Mouse (Mus musculus): Measurements from ENCODE around the gene Rnf217. TPM values are rescaled to one million over a fixed set of nuclear protein-coding genes. Genes with fewer than 3 reads are reported as not detected.

Gene Rnf217
- polyA plus RNA-seq, 1 experiment, result 0.19 TPM

DNA sequence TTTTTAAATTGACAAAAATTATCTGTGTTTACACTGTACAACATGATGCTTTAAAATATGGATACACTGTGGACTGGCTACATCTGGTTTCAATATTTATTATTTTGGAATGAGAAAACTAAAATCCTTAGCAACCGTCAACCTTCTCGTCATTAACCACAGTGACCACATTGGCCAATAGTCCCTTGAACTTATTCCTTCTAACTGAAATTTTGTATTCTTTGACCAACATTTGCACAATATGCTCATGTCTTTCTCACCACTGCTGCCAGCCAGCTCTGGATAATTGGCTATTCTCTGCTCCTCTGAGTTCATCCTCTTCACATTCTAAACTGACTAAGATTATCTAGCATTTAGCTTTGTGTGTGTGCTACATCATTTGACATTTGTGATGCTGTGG is 69.6 kb downstream of the Rnf217 start:
- Histone ChIP-seq H3K4me1 (ENCODE audit: control insufficient read depth, insufficient read depth, insufficient read length) (no peaks in the 10 kb centered on the region), H3K27me3 (ENCODE audit: control insufficient read depth, insufficient read depth, low read length) (no peaks in the 10 kb centered on the region), H3K27ac (ENCODE audit: insufficient read depth, low read length) (no peak overlapping the region), H3K4me3 (ENCODE audit: extremely low read depth, insufficient read depth, insufficient read length) (no peak overlapping the region), H3K36me3 (ENCODE audit: control insufficient read depth, insufficient read depth, low read length) (no peaks in the 10 kb centered on the region)
- WGBS, result 68% methylated on average over 2 of the region's 2 CpGs
- TF ChIP-seq CTCF (IDR thresholded peaks at IDR 0.05; ENCODE audit: extremely low read depth, insufficient read depth, insufficient read length, insufficient replicate concordance), result no peak
- no peak for TF ChIP-seq POLR2A (IDR thresholded peaks at IDR 0.05; ENCODE audit: low read depth, low read length)
- no peak for DNase-seq (ENCODE audit: low read depth in 1 of 2, low spot score in 2 of 2)

DNA sequence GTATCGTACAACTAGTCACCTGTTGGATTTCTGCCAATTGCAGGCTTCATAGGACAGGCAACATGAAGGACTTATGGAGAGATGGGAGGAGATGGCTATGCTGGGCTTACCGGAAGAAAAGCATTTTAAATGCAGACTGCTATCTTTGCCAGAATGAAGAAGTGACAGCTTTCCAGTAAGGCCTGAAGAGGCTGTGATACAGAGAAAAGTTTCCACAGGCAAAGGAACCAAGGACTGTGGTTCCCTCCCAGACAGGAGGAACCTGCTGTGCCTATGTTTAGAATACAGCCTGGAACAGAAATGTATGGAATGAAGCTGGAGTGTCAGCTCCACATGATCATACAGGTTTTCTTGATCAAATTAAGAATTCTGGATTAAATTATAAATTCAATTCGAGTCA is 70.3 kb downstream of the Rnf217 start:
- H3K27me3 ChIP-seq (ENCODE audit: control insufficient read depth, insufficient read depth, low read length), result no peaks in the 10 kb centered on the region
- no peak overlapping the region for H3K4me3 ChIP-seq (ENCODE audit: extremely low read depth, insufficient read depth, insufficient read length)
- H3K27ac ChIP-seq (ENCODE audit: insufficient read depth, low read length), result no peak overlapping the region
- 79% methylated on average over 3 of the region's 3 CpGs for WGBS
- H3K36me3 ChIP-seq (ENCODE audit: control insufficient read depth, insufficient read depth, low read length), result no peaks in the 10 kb centered on the region
- no peaks in the 10 kb centered on the region for H3K4me1 ChIP-seq (ENCODE audit: control insufficient read depth, insufficient read depth, insufficient read length)
- TF ChIP-seq POLR2A (IDR thresholded peaks at IDR 0.05; ENCODE audit: low read depth, low read length) (no peak), CTCF (IDR thresholded peaks at IDR 0.05; ENCODE audit: extremely low read depth, insufficient read depth, insufficient read length, insufficient replicate concordance) (no peak)
- no peak for DNase-seq (ENCODE audit: low read depth in 1 of 2, low spot score in 2 of 2)

DNA sequence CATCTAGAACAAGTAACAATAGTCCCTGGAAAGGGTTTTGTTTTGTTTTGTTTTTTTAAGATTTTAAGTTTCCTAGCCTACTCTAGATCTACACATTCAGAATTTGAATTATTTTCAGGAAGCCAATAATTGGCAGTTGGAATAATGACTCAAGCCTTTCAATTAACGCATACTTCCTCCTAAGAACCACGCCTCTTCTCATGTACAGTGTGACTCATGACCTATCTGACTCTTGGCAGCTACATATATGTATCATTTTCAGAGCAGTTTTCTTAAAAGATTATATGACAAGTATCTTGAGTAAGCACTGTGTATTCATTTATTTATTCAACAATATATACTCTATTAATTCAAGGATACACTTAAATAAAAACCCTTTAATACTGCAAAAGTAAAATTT is 70.7 kb downstream of the Rnf217 start:
- H3K4me1 ChIP-seq (ENCODE audit: control insufficient read depth, insufficient read depth, insufficient read length), result no peaks in the 10 kb centered on the region
- no peak overlapping the region for H3K27ac ChIP-seq (ENCODE audit: insufficient read depth, low read length)
- WGBS, result 46% methylated on average over 2 of the region's 2 CpGs
- no peaks in the 10 kb centered on the region for H3K27me3 ChIP-seq (ENCODE audit: control insufficient read depth, insufficient read depth, low read length)
- no peak for DNase-seq (ENCODE audit: low read depth in 1 of 2, low spot score in 2 of 2)
- no peak for TF ChIP-seq CTCF (IDR thresholded peaks at IDR 0.05; ENCODE audit: extremely low read depth, insufficient read depth, insufficient read length, insufficient replicate concordance)
- no peak for TF ChIP-seq POLR2A (IDR thresholded peaks at IDR 0.05; ENCODE audit: low read depth, low read length)
- H3K36me3 ChIP-seq (ENCODE audit: control insufficient read depth, insufficient read depth, low read length), result no peaks in the 10 kb centered on the region
- no peak overlapping the region for H3K4me3 ChIP-seq (ENCODE audit: extremely low read depth, insufficient read depth, insufficient read length)

DNA sequence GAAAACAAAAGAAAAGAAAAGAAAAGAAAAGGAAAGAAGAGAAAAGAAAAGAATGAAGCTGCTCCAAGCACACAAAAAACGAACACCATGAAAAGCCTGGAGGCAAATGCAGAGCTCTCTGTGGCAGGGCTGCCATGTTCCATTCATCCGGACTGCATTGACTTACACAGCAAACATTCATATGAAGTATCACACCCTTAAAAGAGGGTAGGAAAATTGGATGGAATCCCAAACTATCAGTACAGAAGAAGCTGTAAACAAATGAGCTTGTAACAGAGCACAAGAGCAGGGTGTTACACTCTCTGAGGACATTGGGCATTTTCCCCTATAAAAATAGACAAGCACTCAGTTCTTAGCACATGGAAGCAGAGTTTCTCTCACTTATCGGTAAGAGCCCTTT is 71.8 kb downstream of the Rnf217 start:
- TF ChIP-seq CTCF (IDR thresholded peaks at IDR 0.05; ENCODE audit: extremely low read depth, insufficient read depth, insufficient read length, insufficient replicate concordance) (no peak), POLR2A (IDR thresholded peaks at IDR 0.05; ENCODE audit: low read depth, low read length) (no peak)
- no peak for DNase-seq (ENCODE audit: low read depth in 1 of 2, low spot score in 2 of 2)
- H3K4me1 ChIP-seq (ENCODE audit: control insufficient read depth, insufficient read depth, insufficient read length), result no peaks in the 10 kb centered on the region
- no peak overlapping the region for H3K4me3 ChIP-seq (ENCODE audit: extremely low read depth, insufficient read depth, insufficient read length)
- 85% methylated on average over 3 of the region's 3 CpGs for WGBS
- H3K27ac ChIP-seq (ENCODE audit: insufficient read depth, low read length), result no peak overlapping the region
- H3K36me3 ChIP-seq (ENCODE audit: control insufficient read depth, insufficient read depth, low read length), result no peaks in the 10 kb centered on the region
- H3K27me3 ChIP-seq (ENCODE audit: control insufficient read depth, insufficient read depth, low read length), result no peaks in the 10 kb centered on the region

DNA sequence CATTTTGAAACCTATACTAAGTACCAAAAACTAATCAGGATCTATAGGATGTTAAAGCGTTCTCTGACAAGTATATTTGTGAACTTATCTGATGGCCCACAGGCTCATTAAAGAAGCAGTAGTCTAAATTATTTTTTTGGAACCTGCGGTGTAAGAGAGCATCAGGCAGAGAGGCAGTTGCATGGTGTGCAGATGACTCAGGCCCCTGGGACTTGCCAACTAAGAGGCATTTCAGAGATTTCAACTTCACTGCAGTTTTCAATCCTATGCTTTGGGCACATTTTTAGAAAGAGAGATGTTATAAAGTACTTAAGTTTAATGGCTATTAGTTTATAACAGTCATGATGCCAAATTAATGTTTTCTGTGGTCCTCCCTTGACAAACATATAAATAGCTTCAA is 73.9 kb downstream of the Rnf217 start:
- Histone ChIP-seq H3K27ac (ENCODE audit: insufficient read depth, low read length) (no peak overlapping the region), H3K27me3 (ENCODE audit: control insufficient read depth, insufficient read depth, low read length) (no peaks in the 10 kb centered on the region), H3K36me3 (ENCODE audit: control insufficient read depth, insufficient read depth, low read length) (no peaks in the 10 kb centered on the region), H3K4me1 (ENCODE audit: control insufficient read depth, insufficient read depth, insufficient read length) (no peaks in the 10 kb centered on the region), H3K4me3 (ENCODE audit: extremely low read depth, insufficient read depth, insufficient read length) (no peak overlapping the region)
- TF ChIP-seq POLR2A (IDR thresholded peaks at IDR 0.05; ENCODE audit: low read depth, low read length) (no peak), CTCF (IDR thresholded peaks at IDR 0.05; ENCODE audit: extremely low read depth, insufficient read depth, insufficient read length, insufficient replicate concordance) (no peak)
- no peak for DNase-seq (ENCODE audit: low read depth in 1 of 2, low spot score in 2 of 2)
- WGBS, result 91% methylated on average over 2 of the region's 2 CpGs

DNA sequence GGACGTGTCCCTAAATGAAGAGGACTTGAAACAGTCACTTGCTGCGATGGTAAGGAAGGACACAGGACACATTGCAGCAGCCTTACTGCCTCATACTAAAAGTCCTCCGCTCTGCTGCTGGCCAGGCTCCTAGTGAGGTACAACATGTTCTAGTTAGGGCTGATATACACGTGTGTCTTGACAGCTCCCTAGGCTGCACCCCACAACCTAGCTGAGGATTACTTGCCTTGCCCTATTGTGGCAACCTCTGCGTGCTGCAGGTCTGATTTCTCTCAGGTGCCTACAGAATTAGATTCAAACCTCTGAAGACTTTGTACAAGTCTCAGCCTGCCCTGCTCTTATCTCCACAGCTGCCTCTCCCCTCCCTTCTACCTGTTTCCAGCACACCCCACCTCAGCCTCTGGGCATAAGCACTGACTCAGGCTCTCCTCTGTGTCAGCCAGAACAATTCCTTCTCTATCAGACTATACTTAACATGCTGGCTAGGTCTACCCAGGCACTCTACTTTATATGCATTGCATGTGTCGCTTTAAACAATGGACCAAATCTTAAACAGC is 75.6 kb downstream of the Rnf217 start:
- H3K4me1 ChIP-seq (ENCODE audit: control insufficient read depth, insufficient read depth, insufficient read length), result no peaks in the 10 kb centered on the region
- no peaks in the 10 kb centered on the region for H3K36me3 ChIP-seq (ENCODE audit: control insufficient read depth, insufficient read depth, low read length)
- no peak overlapping the region for H3K4me3 ChIP-seq (ENCODE audit: extremely low read depth, insufficient read depth, insufficient read length)
- no peak for TF ChIP-seq POLR2A (IDR thresholded peaks at IDR 0.05; ENCODE audit: low read depth, low read length)
- no peak for TF ChIP-seq CTCF (IDR thresholded peaks at IDR 0.05; ENCODE audit: extremely low read depth, insufficient read depth, insufficient read length, insufficient replicate concordance)
- no peak for DNase-seq (ENCODE audit: low read depth in 1 of 2, low spot score in 2 of 2)
- no peak overlapping the region for H3K27ac ChIP-seq (ENCODE audit: insufficient read depth, low read length)
- whole genome bisulfite sequencing, result 87% methylated on average over 6 of the region's 6 CpGs
- H3K27me3 ChIP-seq (ENCODE audit: control insufficient read depth, insufficient read depth, low read length), result no peaks in the 10 kb centered on the region

DNA sequence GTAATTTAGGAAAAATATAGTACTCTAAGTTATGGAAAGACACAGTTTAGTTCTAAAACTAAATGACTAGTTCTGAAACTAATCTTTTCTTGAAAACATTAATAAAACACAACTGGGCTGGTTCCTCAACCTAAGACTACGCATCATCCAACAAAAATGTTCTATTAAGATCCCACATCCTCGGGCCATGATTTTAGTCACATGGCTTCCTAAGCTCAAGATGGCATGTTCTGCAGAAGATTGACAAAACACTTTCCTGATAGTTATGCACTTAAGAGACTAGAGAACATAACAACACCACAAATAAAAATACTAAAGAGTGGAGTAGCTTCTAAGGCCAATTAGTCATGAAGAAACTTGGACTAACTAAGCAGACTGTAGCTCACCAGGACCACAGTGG is 76.2 kb downstream of the Rnf217 start:
- H3K27ac ChIP-seq (ENCODE audit: insufficient read depth, low read length), result no peak overlapping the region
- no peaks in the 10 kb centered on the region for H3K36me3 ChIP-seq (ENCODE audit: control insufficient read depth, insufficient read depth, low read length)
- no peaks in the 10 kb centered on the region for H3K4me1 ChIP-seq (ENCODE audit: control insufficient read depth, insufficient read depth, insufficient read length)
- TF ChIP-seq CTCF (IDR thresholded peaks at IDR 0.05; ENCODE audit: extremely low read depth, insufficient read depth, insufficient read length, insufficient replicate concordance) (no peak), POLR2A (IDR thresholded peaks at IDR 0.05; ENCODE audit: low read depth, low read length) (no peak)
- no peaks in the 10 kb centered on the region for H3K27me3 ChIP-seq (ENCODE audit: control insufficient read depth, insufficient read depth, low read length)
- WGBS, result 92% methylated on average over 2 of the region's 2 CpGs
- no peak for DNase-seq (ENCODE audit: low read depth in 1 of 2, low spot score in 2 of 2)
- no peak overlapping the region for H3K4me3 ChIP-seq (ENCODE audit: extremely low read depth, insufficient read depth, insufficient read length)

Measured in spleen, adult 2 months (tissue).